Mouse (Mus musculus) liver, adult 2 months (tissue): ENCODE data around the gene Rabl2. TPM values are rescaled to one million over a fixed set of nuclear protein-coding genes. Genes with fewer than 3 reads are reported as not detected.

Experiments used
- DNase-seq: peaks from one replicate; pipeline ENCODE4 v3.0.0-alpha.2; 2011; ENCODE audit warnings: low read depth, low spot score; ENCODE audit errors: extremely low read depth
- H3K27ac ChIP-seq: fragments of 200-500 bp; replicated peaks from 2 replicates; pipeline ENCODE4 v1.5.1; 2012; ENCODE audit warnings: low read depth, mild to moderate bottlenecking, control low read depth, inconsistent platforms, low read length; ENCODE audit not compliant: insufficient read depth
- H3K27me3 ChIP-seq: fragments of 200-500 bp; 2 replicates; pipeline ENCODE4 v1.6.1; 2012; ENCODE audit warnings: mild to moderate bottlenecking, moderate library complexity, low read length, inconsistent platforms; ENCODE audit not compliant: control insufficient read depth, insufficient read depth
- H3K36me3 ChIP-seq: fragments of 200-500 bp; 2 replicates; pipeline ENCODE4 v1.6.1; 2012; ENCODE audit warnings: low read length, inconsistent platforms; ENCODE audit not compliant: control insufficient read depth, insufficient read depth
- H3K4me1 ChIP-seq: fragments of 200-500 bp; 2 replicates; pipeline ENCODE4 v1.6.1; 2011; ENCODE audit warnings: low read length; ENCODE audit not compliant: control insufficient read depth, insufficient read depth
- H3K4me3 ChIP-seq: fragments of 200-500 bp; 2 replicates; pipeline ENCODE4 v1.5.1; 2011; ENCODE audit warnings: low read depth, mild to moderate bottlenecking, control low read depth, low read length, moderate library complexity; ENCODE audit not compliant: insufficient read depth
- H3K79me2 ChIP-seq: fragments of 200-500 bp; 2 replicates; pipeline ENCODE4 v1.6.1; 2012; ENCODE audit warnings: inconsistent platforms, mild to moderate bottlenecking, low read length, moderate library complexity; ENCODE audit not compliant: control insufficient read depth, insufficient read depth
- H3K9ac ChIP-seq: fragments of 200-500 bp; 2 replicates; pipeline ENCODE4 v1.6.1; 2012; ENCODE audit warnings: low read depth, mild to moderate bottlenecking, control low read depth, inconsistent platforms, low read length
- CTCF ChIP-seq: fragments of 200-500 bp; IDR thresholded peaks from 2 replicates; pipeline ENCODE4 v1.5.1; 2011; ENCODE audit warnings: low read depth, low read length, control low read depth
- POLR2A ChIP-seq: fragments of 200-500 bp; IDR thresholded peaks from 2 replicates; pipeline ENCODE4 v1.6.1; 2011; ENCODE audit warnings: low read length, control low read depth; ENCODE audit not compliant: insufficient read depth; ENCODE audit errors: extremely low read depth
- WGBS: fragments of 180-500 bp; shearing (Covaris S2); methylation state at CpG from one replicate; pipeline ENCODE4 v1.1.7; 2018; 5-methylcytosine and 5-hydroxymethylcytosine counted together
- polyA plus RNA-seq: library from polyadenylated mRNA; depleted of rRNA; stranded (reverse); fragments of >200 nt; gene quantifications from 2 replicates; pipeline ENCODE4 v1.2.3, GENCODE M21; 2012
- total RNA-seq: library from RNA; depleted of rRNA; stranded (reverse); fragments of >200 nt; gene quantifications from 2 replicates; pipeline ENCODE4 v1.2.3, GENCODE M21; 2014

The Rabl2 gene
- total and polyA plus RNA-seq, 2 experiments: 1.4 to 3.6 TPM

DNA sequence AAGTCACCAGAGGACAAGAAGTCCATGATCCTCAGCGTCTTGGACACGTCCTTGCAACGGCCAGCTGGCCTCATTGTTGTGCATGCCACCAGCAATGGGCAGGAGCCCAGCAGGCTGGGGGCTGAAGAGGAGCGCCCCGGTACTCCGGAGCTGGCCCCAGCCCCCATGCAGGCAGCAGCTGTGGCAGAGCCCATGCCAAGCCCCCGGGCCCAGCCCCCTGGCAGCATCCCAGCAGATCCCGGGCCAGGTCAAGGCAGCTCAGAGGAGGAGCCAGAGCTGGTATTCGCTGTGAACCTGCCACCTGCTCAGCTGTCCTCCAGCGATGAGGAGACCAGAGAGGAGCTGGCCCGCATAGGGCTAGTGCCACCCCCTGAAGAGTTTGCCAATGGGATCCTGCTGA, 42.9 kb downstream of the Rabl2 start:
- TF ChIP-seq CTCF: no peak
- no peak for TF ChIP-seq POLR2A
- Histone ChIP-seq H3K79me2 (no peaks in the 10 kb centered on the region), H3K4me3 (no peak overlapping the region), H3K4me1 (no peaks in the 10 kb centered on the region), H3K27me3 (no peaks in the 10 kb centered on the region), H3K27ac (no peak overlapping the region), H3K36me3 (no peaks in the 10 kb centered on the region), H3K9ac (no peak overlapping the region)
- WGBS: 42% methylated on average over 11 of the region's 11 CpGs
- no peak for DNase-seq

DNA sequence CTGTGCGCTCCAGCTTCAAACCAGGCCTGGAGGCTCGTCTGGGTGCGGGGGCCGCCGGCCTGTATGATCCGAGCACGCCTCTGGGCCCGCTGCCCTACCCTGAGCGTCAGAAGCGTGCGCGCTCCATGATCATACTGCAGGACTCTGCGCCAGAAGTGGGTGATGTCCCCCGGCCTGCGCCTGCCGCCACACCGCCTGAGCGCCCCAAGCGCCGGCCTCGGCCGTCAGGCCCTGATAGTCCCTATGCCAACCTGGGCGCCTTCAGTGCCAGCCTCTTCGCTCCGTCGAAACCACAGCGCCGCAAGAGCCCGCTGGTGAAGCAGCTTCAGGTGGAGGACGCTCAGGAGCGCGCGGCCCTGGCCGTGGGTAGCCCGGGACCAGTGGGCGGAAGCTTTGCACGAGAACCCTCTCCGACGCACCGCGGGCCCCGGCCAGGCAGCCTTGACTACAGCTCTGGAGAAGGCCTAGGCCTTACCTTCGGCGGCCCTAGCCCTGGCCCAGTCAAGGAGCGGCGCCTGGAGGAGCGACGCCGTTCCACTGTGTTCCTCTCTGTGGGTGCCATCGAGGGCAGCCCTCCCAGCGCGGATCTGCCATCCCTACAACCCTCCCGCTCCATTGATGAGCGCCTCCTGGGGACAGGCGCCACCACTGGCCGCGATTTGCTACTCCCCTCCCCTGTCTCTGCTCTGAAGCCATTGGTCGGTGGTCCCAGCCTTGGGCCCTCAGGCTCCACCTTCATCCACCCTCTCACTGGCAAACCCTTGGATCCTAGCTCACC, 43.7 kb downstream of the Rabl2 start:
- WGBS: 25% methylated on average over 56 of the region's 58 CpGs

DNA sequence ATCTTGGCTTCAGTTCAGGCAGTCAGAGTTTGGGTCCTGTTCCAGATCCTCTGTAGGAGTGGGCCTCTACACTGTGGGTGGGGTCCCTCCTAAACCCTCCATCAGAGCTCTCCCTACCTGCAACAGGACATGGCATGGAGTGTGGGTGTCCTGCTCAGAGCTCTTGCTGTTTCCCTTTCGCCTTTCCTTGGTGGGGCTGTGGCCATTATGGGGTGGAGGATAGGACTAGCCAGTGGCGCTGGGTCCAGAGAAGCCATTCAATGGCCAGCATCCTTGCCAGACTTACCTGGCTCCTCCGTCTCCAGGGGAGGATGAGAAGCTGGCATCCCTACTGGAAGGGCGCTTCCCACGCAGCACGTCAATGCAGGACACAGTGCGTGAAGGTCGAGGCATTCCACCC, 44.4 kb downstream of the Rabl2 start:
- DNase-seq: no peak
- no peaks in the 10 kb centered on the region for H3K27me3 ChIP-seq
- TF ChIP-seq POLR2A: no peak
- no peak for TF ChIP-seq CTCF
- H3K36me3 ChIP-seq: no peaks in the 10 kb centered on the region
- no peak overlapping the region for H3K9ac ChIP-seq
- H3K79me2 ChIP-seq: no peaks in the 10 kb centered on the region
- no peak overlapping the region for H3K27ac ChIP-seq
- no peak overlapping the region for H3K4me3 ChIP-seq
- no peaks in the 10 kb centered on the region for H3K4me1 ChIP-seq
- WGBS: 47% methylated on average over 8 of the region's 8 CpGs

More for the DNA sequence above, 43.7 kb downstream of the Rabl2 start:
- Histone ChIP-seq H3K4me1 (no peaks in the 10 kb centered on the region), H3K36me3 (no peaks in the 10 kb centered on the region), H3K79me2 (no peaks in the 10 kb centered on the region), H3K9ac (no peak overlapping the region), H3K27me3 (no peaks in the 10 kb centered on the region), H3K4me3 (no peak overlapping the region), H3K27ac (no peak overlapping the region)
- DNase-seq: no peak
- TF ChIP-seq CTCF (no peak), POLR2A (no peak)

DNA sequence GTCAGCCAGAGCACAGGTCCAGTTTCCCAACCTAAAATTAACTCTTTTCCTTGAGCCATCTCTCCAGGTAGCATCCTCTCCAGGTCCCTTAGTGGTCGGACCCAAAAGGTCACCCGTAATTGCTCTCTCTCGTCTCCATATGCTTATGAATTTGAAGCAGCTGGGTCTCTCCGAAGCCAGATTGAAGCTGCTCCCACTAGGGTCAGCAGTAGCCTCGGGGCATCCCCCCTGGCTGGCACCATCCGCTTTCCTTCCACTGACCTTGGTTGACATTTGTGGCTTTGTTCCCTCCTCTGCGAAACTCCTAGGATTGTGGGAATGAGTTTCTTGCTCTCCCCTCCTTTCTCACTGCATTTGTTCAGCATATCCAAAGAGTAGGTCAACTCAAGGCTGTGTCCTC, 47.6 kb downstream of the Rabl2 start:
- TF ChIP-seq CTCF (no peak), POLR2A (no peak)
- Histone ChIP-seq H3K4me1 (no peaks in the 10 kb centered on the region), H3K27ac (no peak overlapping the region), H3K36me3 (no peaks in the 10 kb centered on the region), H3K79me2 (no peaks in the 10 kb centered on the region), H3K9ac (no peak overlapping the region), H3K4me3 (no peak overlapping the region), H3K27me3 (no peaks in the 10 kb centered on the region)
- WGBS: 86% methylated on average over 7 of the region's 7 CpGs
- no peak for DNase-seq

DNA sequence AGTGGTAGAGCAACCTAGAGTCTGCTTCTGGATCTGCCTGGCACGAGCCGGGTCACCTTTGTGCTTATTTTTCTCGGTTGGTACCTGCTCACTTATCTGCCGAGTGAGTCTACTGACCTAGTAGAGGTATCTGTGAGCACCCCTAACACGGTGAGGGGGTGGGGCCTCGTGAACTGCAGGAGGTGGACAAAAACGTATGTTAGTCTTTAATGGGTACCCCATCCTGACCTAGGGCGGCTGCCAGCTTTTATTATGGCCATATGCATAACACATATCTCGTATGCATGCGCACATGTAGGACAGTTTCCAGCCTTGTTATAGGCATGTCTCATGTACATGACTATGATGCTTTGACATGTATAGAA, 57.9 kb downstream of the Rabl2 start:
- Histone ChIP-seq H3K9ac (no peak overlapping the region), H3K36me3 (no peaks in the 10 kb centered on the region), H3K79me2 (no peaks in the 10 kb centered on the region), H3K27ac (no peak overlapping the region), H3K4me1 (no peaks in the 10 kb centered on the region), H3K4me3 (no peak overlapping the region), H3K27me3 (no peaks in the 10 kb centered on the region)
- no peak for TF ChIP-seq CTCF
- TF ChIP-seq POLR2A: no peak
- 82% methylated on average over 10 of the region's 10 CpGs for WGBS
- DNase-seq: no peak
